Mouse (Mus musculus): ENCODE results near the gene Cars2.

DNA sequence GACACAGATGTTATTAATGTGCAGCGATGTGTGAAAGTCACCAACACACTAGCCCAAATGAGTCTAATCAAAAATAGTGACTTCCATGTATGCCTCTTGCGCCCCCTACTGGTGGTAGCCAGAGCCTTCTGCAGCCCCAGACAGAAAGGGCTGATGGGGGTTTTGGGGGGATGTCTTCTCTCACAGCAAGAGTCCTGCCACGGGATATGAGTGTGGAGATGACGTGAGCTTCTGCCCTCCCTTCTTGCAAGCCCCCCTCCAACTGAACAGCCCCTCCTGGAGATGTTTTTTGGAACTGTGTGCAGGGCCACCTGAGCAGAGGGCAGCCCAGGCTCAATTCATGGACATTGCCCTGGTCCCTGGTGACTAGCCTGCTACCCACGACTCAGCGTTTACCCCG lies 64.4 kb downstream of the Cars2 start:
- peak; percentile 41 for TF ChIP-seq CTCF (IDR thresholded peaks at IDR 0.05; ENCODE audit: control insufficient read depth, insufficient read depth, insufficient read length)
- no peak for TF ChIP-seq MAX (IDR thresholded peaks at IDR 0.05)
- no peak for TF ChIP-seq USF1 (IDR thresholded peaks at IDR 0.05; ENCODE audit: low read depth)
- no peak for TF ChIP-seq MYOG (IDR thresholded peaks at IDR 0.05; ENCODE audit: control insufficient read depth, extremely low read depth, insufficient read length)
- no peak for TF ChIP-seq CEBPB (IDR thresholded peaks at IDR 0.05; ENCODE audit: low read depth)
- no peak for TF ChIP-seq MYOD1 (IDR thresholded peaks at IDR 0.05; ENCODE audit: control insufficient read depth, insufficient read length, low read depth)
